Mouse (Mus musculus): ENCODE measurements around the gene G6pd2.

DNA sequence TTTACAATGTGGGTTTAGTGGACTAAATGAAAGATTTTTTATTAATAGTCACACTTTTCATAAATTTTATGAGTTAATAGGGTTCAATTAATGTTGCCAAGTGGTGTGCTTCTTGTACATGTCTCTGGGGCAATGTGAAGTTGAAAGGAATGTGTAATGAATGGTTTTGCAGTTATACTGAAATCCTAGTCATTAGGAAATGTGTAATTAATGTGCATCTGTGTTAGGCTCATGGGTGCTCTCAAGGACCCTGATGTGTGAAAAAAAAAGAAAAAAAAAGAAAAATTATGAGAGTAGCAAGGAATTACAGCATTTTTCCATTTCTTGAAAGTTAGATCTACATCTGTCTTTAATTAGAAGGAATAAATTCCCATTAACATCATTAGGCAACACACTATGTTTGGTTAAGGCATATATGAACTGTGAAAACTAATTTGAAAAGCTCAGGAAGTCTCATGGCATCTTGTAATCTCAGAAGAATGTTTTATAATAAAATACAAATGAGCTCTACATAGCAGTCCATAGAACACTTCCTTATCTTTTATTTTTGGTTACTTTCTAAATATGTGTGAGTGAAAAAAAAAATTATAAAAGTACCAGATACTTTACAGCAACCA, 24.4 kb downstream of the G6pd2 start:
- TF ChIP-seq CTCF (IDR thresholded peaks at IDR 0.05; ENCODE audit: control insufficient read depth, insufficient read depth, low read length) (no peak), POLR2A (IDR thresholded peaks at IDR 0.05; ENCODE audit: borderline replicate concordance, control insufficient read depth, low read depth, low read length) (no peak)

All from bone marrow, adult 2 months (tissue).